Mouse (Mus musculus) hindbrain, embryonic 16.5 days (tissue): Measurements from ENCODE around the gene Slc9b1. TPM values are rescaled to one million over a fixed set of nuclear protein-coding genes. Genes with fewer than 3 reads are reported as not detected.

Experiments
- ATAC-seq: fragments of 200-750 bp; cut with Nextera tagmentation; 2 replicates; pipeline ENCODE4 v1.8.0; 2017; ENCODE audit warnings: moderate TSS enrichment, moderate library complexity
- H3K27ac ChIP-seq: fragments of 300-500 bp; sonication (generic); 2 replicates; pipeline ENCODE4 v1.5.1; 2014; ENCODE audit warnings: low read depth, mild to moderate bottlenecking, control low read depth, low read length, moderate library complexity
- H3K27me3 ChIP-seq: fragments of 300-500 bp; sonication (generic); replicated peaks from 2 replicates; pipeline ENCODE4 v1.6.1; 2014; ENCODE audit warnings: low read length; ENCODE audit not compliant: control insufficient read depth, insufficient read depth
- H3K36me3 ChIP-seq: fragments of 300-500 bp; sonication (generic); 2 replicates; pipeline ENCODE4 v1.6.1; 2014; ENCODE audit warnings: mild to moderate bottlenecking, low read length, moderate library complexity, mixed read lengths; ENCODE audit not compliant: control insufficient read depth, insufficient read depth
- H3K4me1 ChIP-seq: fragments of 300-500 bp; sonication (generic); 2 replicates; pipeline ENCODE4 v1.6.1; 2014; ENCODE audit warnings: low read depth, low read length; ENCODE audit not compliant: control insufficient read depth, insufficient read depth
- H3K4me2 ChIP-seq: fragments of 300-500 bp; sonication (generic); 2 replicates; pipeline ENCODE4 v1.6.1; 2014; ENCODE audit warnings: mild to moderate bottlenecking, low read length, control low read depth, moderate library complexity
- H3K4me3 ChIP-seq: fragments of 300-500 bp; sonication (generic); 2 replicates; pipeline ENCODE4 v1.5.1; 2014; ENCODE audit warnings: mild to moderate bottlenecking, low read length, control low read depth, moderate library complexity
- H3K9ac ChIP-seq: fragments of 300-500 bp; sonication (generic); 2 replicates; pipeline ENCODE4 v1.6.1; 2014; ENCODE audit warnings: low read depth, mild to moderate bottlenecking, control low read depth, low read length, moderate library complexity
- H3K9me3 ChIP-seq: fragments of 300-500 bp; sonication (generic); 2 replicates; pipeline ENCODE4 v1.6.1; 2014; ENCODE audit warnings: mild to moderate bottlenecking, low read length, moderate library complexity; ENCODE audit not compliant: control insufficient read depth
- WGBS: fragments of 180-500 bp; shearing (Covaris S2); extraction: QIAGEN DNeasy Blood & Tissue Kit; methylation state at CpG from one replicate; pipeline ENCODE4 v1.1.7; 2014; 5-methylcytosine and 5-hydroxymethylcytosine counted together
- polyA plus RNA-seq: library from polyadenylated mRNA; unstranded; fragments of >200 nt; fragmentation: Nextera tagmentation; extraction: Ambion mirVana; gene quantifications from 2 replicates; pipeline ENCODE4 v1.2.1, GENCODE M21; 2015

Slc9b1 gene
- polyA plus RNA-seq, 1 experiment from 2014 or later: 0.10 TPM

DNA sequence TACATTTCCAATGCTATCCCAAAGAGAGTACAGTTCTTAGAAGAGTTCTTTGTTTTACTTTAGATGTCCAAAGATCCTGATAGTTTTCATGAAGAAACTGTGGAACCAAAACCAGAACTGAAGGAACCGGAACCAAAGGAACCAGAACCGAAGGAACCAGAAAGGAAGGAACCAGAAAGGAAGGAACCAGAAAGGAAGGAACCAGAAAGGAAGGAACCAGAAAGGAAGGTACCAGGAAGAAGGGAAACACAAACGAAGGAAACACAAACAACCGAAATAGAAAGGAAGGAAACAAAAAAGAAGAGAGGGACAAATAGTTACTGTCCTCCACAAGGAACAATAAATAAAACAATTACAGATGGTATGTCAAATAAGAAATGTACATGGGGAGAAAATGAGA is 9.6 kb downstream of the Slc9b1 start:
- Histone ChIP-seq H3K9me3 (no peaks in the 10 kb centered on the region), H3K27ac (no peak overlapping the region), H3K27me3 (no peaks in the 10 kb centered on the region), H3K4me3 (no peak overlapping the region), H3K4me2 (no peak overlapping the region), H3K4me1 (no peaks in the 10 kb centered on the region), H3K36me3 (no peaks in the 10 kb centered on the region), H3K9ac (no peak overlapping the region)
- no peak for ATAC-seq
- WGBS: 88% methylated on average over 4 of the region's 4 CpGs

GRCm38 (mm10) chr3:135375836-135376235 is 28.0 kb downstream of the Slc9b1 start:
- H3K27ac ChIP-seq: no peak overlapping the region
- no peak overlapping the region for H3K4me3 ChIP-seq
- H3K36me3 ChIP-seq: no peaks in the 10 kb centered on the region
- no peaks in the 10 kb centered on the region for H3K9me3 ChIP-seq
- no peaks in the 10 kb centered on the region for H3K4me1 ChIP-seq
- H3K9ac ChIP-seq: no peak overlapping the region
- no peak overlapping the region for H3K4me2 ChIP-seq
- 83% methylated on average over 3 of the region's 3 CpGs for WGBS
- ATAC-seq: no peak
- no peaks in the 10 kb centered on the region for H3K27me3 ChIP-seq

DNA sequence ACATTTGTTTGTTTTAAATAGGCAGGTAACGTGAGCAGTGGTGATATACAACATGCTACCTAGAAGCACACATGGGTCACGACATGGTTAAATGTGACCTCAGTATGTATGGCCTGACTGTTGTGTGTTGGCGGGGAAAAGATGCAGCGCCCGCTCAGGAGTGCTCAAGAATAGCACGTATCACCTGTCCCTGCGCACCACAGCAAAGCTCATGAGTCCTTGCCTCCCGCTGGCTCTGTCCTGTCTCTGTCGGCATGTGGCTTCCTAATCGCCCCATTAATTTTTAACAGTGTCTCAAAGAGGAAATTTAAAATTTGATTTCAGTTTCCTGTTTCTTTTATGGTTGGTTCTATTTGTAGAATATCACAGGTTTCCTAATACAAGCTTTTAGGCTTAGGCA is 29.6 kb downstream of the Slc9b1 start:
- Histone ChIP-seq H3K27me3 (no peaks in the 10 kb centered on the region), H3K4me2 (no peak overlapping the region), H3K4me3 (no peak overlapping the region), H3K27ac (no peak overlapping the region), H3K4me1 (no peaks in the 10 kb centered on the region), H3K9me3 (no peaks in the 10 kb centered on the region), H3K36me3 (no peaks in the 10 kb centered on the region), H3K9ac (no peak overlapping the region)
- 78% methylated on average over 10 of the region's 10 CpGs for WGBS
- no peak for ATAC-seq

DNA sequence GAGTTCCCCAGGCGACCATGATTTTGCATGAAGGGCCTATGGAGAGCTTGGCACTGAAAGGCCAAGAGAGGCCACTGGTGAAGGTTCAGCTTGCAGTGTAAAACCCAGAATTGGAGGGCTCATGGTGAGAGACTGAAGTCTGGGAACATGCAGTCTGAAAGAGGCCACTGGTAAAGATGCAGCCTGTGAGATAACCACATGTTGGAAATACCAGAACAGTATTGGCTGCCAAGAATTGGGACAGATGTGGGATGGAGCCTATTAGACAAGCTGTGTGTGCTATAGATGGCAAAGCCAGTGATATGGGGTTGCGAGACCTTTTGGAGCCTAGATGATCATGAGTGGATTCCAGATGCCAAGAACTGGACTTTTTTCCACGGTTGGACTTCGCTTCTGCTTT is 32.0 kb downstream of the Slc9b1 start:
- H3K4me2 ChIP-seq: no peak overlapping the region
- H3K4me1 ChIP-seq: no peaks in the 10 kb centered on the region
- no peaks in the 10 kb centered on the region for H3K36me3 ChIP-seq
- H3K27me3 ChIP-seq: no peaks in the 10 kb centered on the region
- WGBS: 98% methylated on average over 4 of the region's 4 CpGs
- H3K4me3 ChIP-seq: no peak overlapping the region
- no peak overlapping the region for H3K9ac ChIP-seq
- no peak overlapping the region for H3K27ac ChIP-seq
- ATAC-seq: no peak
- no peaks in the 10 kb centered on the region for H3K9me3 ChIP-seq

DNA sequence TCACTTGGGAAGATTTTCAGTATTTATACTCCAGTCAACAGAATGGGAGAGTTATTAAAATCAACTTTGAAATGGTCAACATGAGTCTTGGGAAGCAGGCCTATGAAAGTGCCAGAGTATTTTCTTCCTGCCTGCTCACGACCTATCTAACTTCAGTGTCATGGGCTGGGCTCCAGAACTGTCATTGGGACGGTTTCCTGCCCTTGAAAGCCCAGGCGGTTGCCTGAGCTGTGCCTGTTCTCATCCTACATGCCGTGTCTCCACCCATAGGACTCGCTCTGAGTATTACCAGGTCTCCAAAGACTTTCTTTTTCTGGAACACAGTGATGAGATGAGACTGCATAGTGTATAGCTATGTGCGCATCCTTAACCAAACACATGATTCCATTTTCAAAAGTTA is 45.4 kb downstream of the Slc9b1 start:
- H3K4me3 ChIP-seq: no peak overlapping the region
- no peak for ATAC-seq
- H3K27me3 ChIP-seq: no peaks in the 10 kb centered on the region
- H3K9ac ChIP-seq: no peak overlapping the region
- H3K9me3 ChIP-seq: no peaks in the 10 kb centered on the region
- H3K4me1 ChIP-seq: no peaks in the 10 kb centered on the region
- H3K4me2 ChIP-seq: no peak overlapping the region
- H3K36me3 ChIP-seq: no peaks in the 10 kb centered on the region
- H3K27ac ChIP-seq: no peak overlapping the region
- WGBS: 78% methylated on average over 6 of the region's 6 CpGs

GRCm38 (mm10) chr3:135395085-135395484 is 47.3 kb downstream of the Slc9b1 start:
- Histone ChIP-seq H3K27me3 (no peaks in the 10 kb centered on the region), H3K4me1 (no peaks in the 10 kb centered on the region), H3K9me3 (no peaks in the 10 kb centered on the region), H3K4me3 (no peak overlapping the region), H3K9ac (no peak overlapping the region), H3K4me2 (no peak overlapping the region), H3K36me3 (no peaks in the 10 kb centered on the region), H3K27ac (no peak overlapping the region)
- ATAC-seq: no peak
- WGBS: 84% methylated on average over 5 of the region's 5 CpGs

DNA sequence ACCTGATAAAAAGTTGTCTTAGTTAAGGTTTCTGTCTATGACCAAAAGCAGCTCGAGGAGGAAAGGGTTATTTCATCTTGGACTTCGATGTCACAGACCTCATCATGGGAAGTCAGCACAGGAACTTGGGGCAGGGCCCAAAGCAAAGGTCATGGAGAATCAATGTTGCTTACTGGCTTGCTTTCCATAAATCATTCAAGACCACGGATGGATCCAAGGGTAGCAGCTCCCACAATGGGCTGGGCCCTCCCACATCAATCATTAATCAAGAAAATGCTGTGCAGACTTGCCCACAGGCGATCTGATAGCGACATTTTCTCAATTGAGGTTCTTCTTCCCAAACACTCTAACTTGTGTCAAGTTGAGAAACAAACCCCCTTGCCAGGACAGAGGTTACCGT is 48.3 kb downstream of the Slc9b1 start:
- H3K36me3 ChIP-seq: no peaks in the 10 kb centered on the region
- WGBS: 39% methylated on average over 6 of the region's 6 CpGs
- no peaks in the 10 kb centered on the region for H3K4me1 ChIP-seq
- ATAC-seq: no peak
- no peaks in the 10 kb centered on the region for H3K27me3 ChIP-seq
- no peak overlapping the region for H3K27ac ChIP-seq
- no peaks in the 10 kb centered on the region for H3K9me3 ChIP-seq
- no peak overlapping the region for H3K9ac ChIP-seq
- no peak overlapping the region for H3K4me2 ChIP-seq
- H3K4me3 ChIP-seq: no peak overlapping the region

- ATAC-seq: no peak
- Histone ChIP-seq H3K4me1 (no peaks in the 10 kb centered on the region), H3K27me3 (no peaks in the 10 kb centered on the region), H3K9me3 (no peaks in the 10 kb centered on the region), H3K4me2 (no peak overlapping the region), H3K4me3 (no peak overlapping the region), H3K36me3 (no peaks in the 10 kb centered on the region), H3K9ac (no peak overlapping the region), H3K27ac (no peak overlapping the region)
These were observed 49.3 kb downstream of the Slc9b1 start for GRCm38 (mm10) chr3:135397112-135397511.

DNA sequence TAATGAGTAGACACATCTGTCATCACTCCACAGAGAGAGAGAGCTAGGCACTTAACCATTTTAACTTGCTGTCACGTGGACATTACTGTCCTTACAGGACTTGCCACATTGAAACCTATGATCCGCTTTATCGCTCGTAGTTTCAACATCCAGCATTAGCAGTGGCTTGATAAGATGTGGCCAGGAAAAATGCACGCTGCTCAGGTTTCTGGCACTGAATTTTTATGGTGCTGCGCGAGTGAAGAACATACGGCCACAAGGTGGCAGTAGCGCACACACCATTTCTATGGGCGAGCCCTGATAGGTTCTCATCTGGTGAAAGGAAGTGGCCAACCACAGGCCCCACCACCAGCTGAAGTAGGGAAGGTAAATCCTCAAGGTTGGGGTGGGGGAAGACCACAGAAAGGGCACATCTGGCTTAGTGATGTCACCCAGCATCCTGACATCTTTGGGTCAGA is 54.4 kb downstream of the Slc9b1 start:
- Histone ChIP-seq H3K9me3 (no peaks in the 10 kb centered on the region), H3K27ac (no peak overlapping the region), H3K9ac (no peak overlapping the region), H3K27me3 (no peaks in the 10 kb centered on the region), H3K36me3 (peaks cover 5% of the 10 kb centered on the region; the same call in 1 of the 2 replicates), H3K4me3 (no peak overlapping the region), H3K4me1 (no peaks in the 10 kb centered on the region), H3K4me2 (no peak overlapping the region)
- peak; percentile 89 for ATAC-seq
- 12% methylated on average over 10 of the region's 10 CpGs for WGBS

DNA sequence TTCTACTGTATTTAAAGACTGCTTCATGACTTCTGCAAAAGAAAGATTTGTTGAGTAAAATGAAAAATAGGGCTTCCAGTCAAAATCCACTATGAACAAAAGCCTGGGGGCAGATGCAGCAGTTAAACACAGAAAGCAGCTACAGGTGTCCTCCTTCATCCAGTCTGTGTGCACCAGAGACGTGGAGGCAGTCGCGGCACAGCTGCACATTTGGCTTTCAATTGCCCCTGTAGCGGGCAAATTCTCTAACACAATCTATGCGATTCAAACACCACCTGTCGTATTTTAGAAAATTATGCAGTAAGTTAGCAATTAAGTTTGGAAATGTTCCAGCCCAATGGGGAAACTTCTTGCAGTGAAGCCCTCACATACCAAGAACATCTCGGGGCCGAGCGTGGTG is 55.4 kb downstream of the Slc9b1 start:
- Histone ChIP-seq H3K9me3 (no peaks in the 10 kb centered on the region), H3K36me3 (peaks cover 5% of the 10 kb centered on the region; the same call in 1 of the 2 replicates), H3K4me1 (no peaks in the 10 kb centered on the region), H3K4me3 (no peak overlapping the region), H3K4me2 (no peak overlapping the region), H3K27me3 (no peaks in the 10 kb centered on the region), H3K9ac (no peak overlapping the region), H3K27ac (no peak overlapping the region)
- WGBS: 75% methylated on average over 9 of the region's 9 CpGs
- ATAC-seq: no peak
